Mouse (Mus musculus) liver, embryonic 14.5 days (tissue): ENCODE measurements at regions not wholly inside any gene's neighbourhood (a gene's known extent, or its start where the extent isn't known, plus 50 kb on each side); places are given as distances from the start of the nearest gene placed in this dataset.

Experiments
- CTCF ChIP-seq: IDR thresholded peaks from 2 replicates; pipeline ENCODE4 v1.5.1; 2016; ENCODE audit warnings: antibody characterized with exemption, low read depth, control low read depth
- EP300 ChIP-seq: IDR thresholded peaks from 2 replicates; pipeline ENCODE4 v1.6.1; 2016; ENCODE audit warnings: antibody characterized with exemption, low read depth

DNA sequence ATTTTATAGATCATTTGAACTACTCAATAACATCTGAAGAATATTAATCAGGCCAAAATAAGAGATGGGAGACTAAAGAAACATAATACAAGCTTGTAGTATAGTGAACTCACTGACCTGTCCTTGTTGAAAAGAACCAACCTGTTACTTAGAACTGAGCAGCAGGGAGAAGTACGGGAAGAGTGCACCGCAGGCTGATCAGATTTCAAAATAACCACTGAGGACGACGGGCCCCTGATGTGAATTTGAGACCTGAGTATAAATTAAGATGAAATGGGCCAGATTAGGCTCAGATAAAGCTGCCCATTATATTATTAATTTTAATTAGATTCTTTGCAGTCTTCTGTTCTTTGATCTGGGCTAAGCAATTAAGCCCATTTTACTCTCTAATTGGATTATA, 391.2 kb upstream of the Tyrp1 start:
- TF ChIP-seq CTCF: no peak
- no peak for TF ChIP-seq EP300
